Mouse (Mus musculus) embryonic fibroblast, embryonic 13.5 days (primary cell): ENCODE measurements around the gene Trim38.

ENCODE experiments used
- CTCF ChIP-seq: IDR thresholded peaks from 2 replicates; pipeline ENCODE4 v1.5.1; 2011; ENCODE audit warnings: mild to moderate bottlenecking, control low read depth, low read length, moderate library complexity, borderline replicate concordance; ENCODE audit not compliant: insufficient read depth
- POLR2A ChIP-seq: IDR thresholded peaks from 2 replicates; pipeline ENCODE4 v1.6.1; 2011; ENCODE audit warnings: low read depth, mild to moderate bottlenecking, control low read depth, low read length, moderate library complexity

GRCm38 (mm10) chr13:23759251-23759771, 10.4 kb upstream of the Trim38 start:
- TF ChIP-seq CTCF = no peak
- TF ChIP-seq POLR2A = no peak
